In the genomic region with DNA sequence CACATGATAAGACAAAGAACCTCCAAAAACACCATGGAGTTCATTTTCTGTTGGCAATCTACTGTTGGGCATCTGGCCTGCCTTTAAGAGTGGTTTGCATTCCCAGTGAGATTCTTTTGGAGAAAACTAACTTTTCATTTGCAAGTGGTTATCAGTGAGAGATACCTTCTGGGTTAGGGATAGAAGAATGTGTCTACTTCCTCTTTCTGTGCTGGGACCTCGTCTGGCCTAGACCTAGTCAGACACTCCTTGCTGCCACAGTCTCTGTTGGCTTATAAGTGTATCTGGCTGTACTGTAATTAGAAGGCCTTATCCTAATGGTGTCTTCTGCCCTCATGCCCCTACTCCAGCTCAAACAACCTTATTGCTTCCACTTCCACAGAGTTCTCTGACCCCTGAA, we compare ENCODE assay signal across 17 mouse cellular contexts.
"Had no signal": no experiment of that assay in that cellular context is flagged by ENCODE, and none has a peak within 500 bp of the region (broad histone marks: within the 10 kb centered on the region; RNA-seq: fewer than 3 reads in every experiment).

No protein-coding gene starts in this region.

- H3K27ac ChIP-seq: kidney, embryonic 15.5 days; limb, embryonic 10.5 days; limb, embryonic 13.5 days; liver, embryonic 12.5 days; liver, embryonic 15.5 days; lung, embryonic 15.5 days; macrophage; midbrain, embryonic 12.5 days; midbrain, embryonic 15.5 days had no signal

- DNase-seq: kidney, adult 2 months; kidney, postnatal 10 days; kidney, postnatal 36 days; liver; lung, adult 18-20 months; thymus, adult 18-20 months; thymus, postnatal 36 days had no signal

- H3K9me3 ChIP-seq: kidney, embryonic 15.5 days; limb, embryonic 10.5 days; limb, embryonic 13.5 days; liver, embryonic 12.5 days; liver, embryonic 15.5 days; lung, embryonic 15.5 days; midbrain, embryonic 12.5 days; midbrain, embryonic 15.5 days had no signal

- H3K27me3 ChIP-seq: kidney, embryonic 15.5 days; limb, embryonic 13.5 days; liver, embryonic 12.5 days; liver, embryonic 15.5 days; lung, embryonic 15.5 days; midbrain, embryonic 12.5 days; midbrain, embryonic 15.5 days had no signal

- H3K36me3 ChIP-seq: kidney, embryonic 15.5 days; limb, embryonic 10.5 days; limb, embryonic 13.5 days; liver, embryonic 12.5 days; liver, embryonic 15.5 days; lung, embryonic 15.5 days; midbrain, embryonic 12.5 days; midbrain, embryonic 15.5 days had no signal

- H3K4me3 ChIP-seq: kidney, embryonic 15.5 days; limb, embryonic 10.5 days; limb, embryonic 13.5 days; liver, embryonic 12.5 days; liver, embryonic 15.5 days; lung, embryonic 15.5 days; midbrain, embryonic 12.5 days; midbrain, embryonic 15.5 days; myocyte had no signal

- H3K4me2 ChIP-seq: kidney, embryonic 15.5 days; limb, embryonic 13.5 days; liver, embryonic 12.5 days; liver, embryonic 15.5 days; lung, embryonic 15.5 days; midbrain, embryonic 12.5 days; midbrain, embryonic 15.5 days had no signal

- ATAC-seq: liver, embryonic 12.5 days; midbrain, embryonic 15.5 days had no signal

- H3K9ac ChIP-seq: kidney, embryonic 15.5 days; limb, embryonic 13.5 days; liver, embryonic 12.5 days; liver, embryonic 15.5 days; lung, embryonic 15.5 days; midbrain, embryonic 12.5 days; midbrain, embryonic 15.5 days had no signal

- H3K4me1 ChIP-seq: kidney, embryonic 15.5 days; limb, embryonic 10.5 days; limb, embryonic 13.5 days; liver, embryonic 12.5 days; liver, embryonic 15.5 days; lung, embryonic 15.5 days; midbrain, embryonic 12.5 days; midbrain, embryonic 15.5 days had no signal
